Mouse (Mus musculus): ENCODE data around the gene Col7a1.

DNA sequence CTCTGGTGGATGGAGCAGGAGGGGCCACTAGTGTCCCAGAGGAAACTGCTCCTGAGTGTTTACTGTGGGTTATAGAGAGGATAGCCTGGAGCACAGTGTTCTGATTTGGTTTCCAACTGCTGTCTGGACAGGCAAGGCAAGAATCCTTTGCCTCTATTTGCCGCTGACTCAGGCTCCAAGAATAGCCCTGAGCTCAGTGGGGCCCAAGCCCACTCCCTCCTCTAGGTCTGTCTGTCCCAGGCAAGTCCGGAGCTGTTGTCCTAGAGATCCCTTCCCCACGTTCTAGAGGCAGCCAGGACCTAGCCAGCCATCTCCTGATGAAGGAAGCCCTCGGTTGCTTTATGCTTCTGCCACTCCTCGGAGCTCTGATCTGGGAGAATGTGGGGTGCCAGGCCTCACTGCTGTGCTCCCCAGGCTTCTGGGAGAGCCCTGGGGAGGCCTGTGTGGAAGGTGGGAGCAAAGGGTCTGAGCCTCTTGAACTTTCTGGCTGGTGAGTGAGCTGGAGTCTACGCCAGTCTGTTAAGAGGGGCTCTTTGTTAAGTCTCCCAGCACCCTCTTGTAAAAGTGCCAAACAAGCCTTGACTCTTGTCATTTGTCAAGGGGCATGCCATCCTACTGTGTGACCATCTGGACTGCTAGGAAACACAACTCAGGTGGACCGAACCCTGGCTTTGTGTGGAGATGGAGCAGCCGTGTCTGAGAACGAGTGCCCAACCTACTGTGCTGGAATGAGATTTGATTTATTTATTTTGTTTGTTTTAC, 3.2 kb upstream of the Col7a1 start:
- no peak for TF ChIP-seq POLR2A (IDR thresholded peaks at IDR 0.05; ENCODE audit: borderline replicate concordance, extremely low read depth, low read depth, low read length)
- TF ChIP-seq CTCF (IDR thresholded peaks at IDR 0.05; ENCODE audit: insufficient read depth, low read length) = no peak

Measured in lung, adult 2 months (tissue).